Mouse (Mus musculus) kidney, embryonic 14.5 days (tissue): ENCODE measurements around the gene Grk6. TPM values are rescaled to one million over a fixed set of nuclear protein-coding genes. Genes with fewer than 3 reads are reported as not detected.

Experiments
- ATAC-seq: fragments of 200-750 bp; cut with Nextera tagmentation; 2 replicates; pipeline ENCODE4 v1.8.0; 2017; ENCODE audit warnings: moderate number of reproducible peaks, mild to moderate bottlenecking, moderate TSS enrichment, moderate library complexity; ENCODE audit not compliant: low FRiP score, low TSS enrichment
- H3K27ac ChIP-seq: fragments of 300-500 bp; sonication (generic); 2 replicates; pipeline ENCODE4 v1.5.1; 2014; ENCODE audit warnings: low read depth, mild to moderate bottlenecking, low read length, moderate library complexity, mixed read lengths
- H3K27me3 ChIP-seq: fragments of 300-500 bp; sonication (generic); 2 replicates; pipeline ENCODE4 v1.6.1; 2014; ENCODE audit warnings: mild to moderate bottlenecking, low read length; ENCODE audit not compliant: control insufficient read depth, insufficient read depth
- H3K36me3 ChIP-seq: fragments of 300-500 bp; sonication (generic); 2 replicates; pipeline ENCODE4 v1.6.1; 2014; ENCODE audit warnings: low read length, mixed read lengths; ENCODE audit not compliant: control insufficient read depth, insufficient read depth
- H3K4me1 ChIP-seq: fragments of 300-500 bp; sonication (generic); 2 replicates; pipeline ENCODE4 v1.6.1; 2014; ENCODE audit warnings: low read length, mixed read lengths; ENCODE audit not compliant: control insufficient read depth, insufficient read depth
- H3K4me2 ChIP-seq: fragments of 300-500 bp; sonication (generic); replicated peaks from 2 replicates; pipeline ENCODE4 v1.6.1; 2014; ENCODE audit warnings: low read depth, mild to moderate bottlenecking, low read length
- H3K4me3 ChIP-seq: fragments of 300-500 bp; sonication (generic); 2 replicates; pipeline ENCODE4 v1.5.1; 2014; ENCODE audit warnings: mild to moderate bottlenecking, low read length
- H3K9ac ChIP-seq: fragments of 300-500 bp; sonication (generic); 2 replicates; pipeline ENCODE4 v1.6.1; 2014; ENCODE audit warnings: low read depth, mild to moderate bottlenecking, low read length, moderate library complexity
- H3K9me3 ChIP-seq: fragments of 300-500 bp; sonication (generic); 2 replicates; pipeline ENCODE4 v1.6.1; 2016; ENCODE audit warnings: low read length; ENCODE audit not compliant: control insufficient read depth
- WGBS: fragments of 180-500 bp; shearing (Covaris S2); extraction: QIAGEN DNeasy Blood & Tissue Kit; methylation state at CpG from one replicate; pipeline ENCODE4 v1.1.7; 2014; 5-methylcytosine and 5-hydroxymethylcytosine counted together
- polyA plus RNA-seq: library from polyadenylated mRNA; unstranded; fragments of >200 nt; fragmentation: Nextera tagmentation; extraction: Ambion mirVana; gene quantifications from 2 replicates; pipeline ENCODE4 v1.2.1, GENCODE M21; 2014

Grk6 gene
- polyA plus RNA-seq, 1 experiment from 2014 or later = 59.3 TPM

GRCm38 (mm10) chr13:55443799-55444285 is 1.0 kb upstream of the Grk6 start:
- Histone ChIP-seq H3K9ac (peak overlapping the region; percentile 51; the same call in 1 of the 2 replicates), H3K27ac (peak overlapping the region; percentile 92; the same call in 1 of the 2 replicates)

GRCm38 (mm10) chr13:55444286-55444936 is 461 bp upstream of the Grk6 start:
- peaks cover 2% of the 10 kb centered on the region; the same call in 1 of the 2 replicates for H3K36me3 ChIP-seq
- H3K4me3 ChIP-seq = peak overlapping the region; percentile 88
- 2% methylated on average over 33 of the region's 33 CpGs for WGBS
- H3K9ac ChIP-seq = peak overlapping the region; percentile 51; the same call in 1 of the 2 replicates
- peaks cover 23% of the 10 kb centered on the region for H3K4me1 ChIP-seq
- H3K9me3 ChIP-seq = no peaks in the 10 kb centered on the region
- peak overlapping the region; percentile 69 for H3K4me2 ChIP-seq
- ATAC-seq = peak; percentile 82
- H3K27me3 ChIP-seq = no peaks in the 10 kb centered on the region
- peak overlapping the region; percentile 92 for H3K27ac ChIP-seq

More at GRCm38 (mm10) chr13:55443799-55444285, 1.0 kb upstream of the Grk6 start:
- no peak for ATAC-seq
- Histone ChIP-seq H3K27me3 (no peaks in the 10 kb centered on the region), H3K36me3 (no peaks in the 10 kb centered on the region), H3K4me2 (peak overlapping the region; percentile 69), H3K4me1 (peaks cover 23% of the 10 kb centered on the region), H3K9me3 (no peaks in the 10 kb centered on the region), H3K4me3 (peak overlapping the region; percentile 88)
- 35% methylated on average over 9 of the region's 9 CpGs for WGBS

GRCm38 (mm10) chr13:55445361-55446091 is 654 bp downstream of the Grk6 start:
- under 1% methylated on average over 46 of the region's 66 CpGs for WGBS
- peak overlapping the region; percentile 88 for H3K4me3 ChIP-seq
- peak overlapping the region; percentile 80 for H3K4me2 ChIP-seq
- H3K27ac ChIP-seq = peak overlapping the region; percentile 91
- peaks cover 23% of the 10 kb centered on the region for H3K4me1 ChIP-seq
- peak; percentile 25 for ATAC-seq
- no peaks in the 10 kb centered on the region for H3K27me3 ChIP-seq
- H3K36me3 ChIP-seq = peaks cover 10% of the 10 kb centered on the region
- H3K9me3 ChIP-seq = no peaks in the 10 kb centered on the region
- H3K9ac ChIP-seq = peak overlapping the region; percentile 96

GRCm38 (mm10) chr13:55446483-55447105 is 1.7 kb downstream of the Grk6 start:
- Histone ChIP-seq H3K4me2 (peak overlapping the region; percentile 80), H3K9me3 (no peaks in the 10 kb centered on the region), H3K4me1 (peaks cover 23% of the 10 kb centered on the region), H3K9ac (peak overlapping the region; percentile 96; the same call in 1 of the 2 replicates), H3K27ac (no peak overlapping the region), H3K4me3 (peak overlapping the region; percentile 88), H3K36me3 (peaks cover 20% of the 10 kb centered on the region), H3K27me3 (no peaks in the 10 kb centered on the region)
- no peak for ATAC-seq
- WGBS = 78% methylated on average over 6 of the region's 6 CpGs

GRCm38 (mm10) chr13:55447543-55447943 is 2.7 kb downstream of the Grk6 start:
- no peak for ATAC-seq

GRCm38 (mm10) chr13:55448131-55448530 is 3.3 kb downstream of the Grk6 start:
- Histone ChIP-seq H3K9me3 (no peaks in the 10 kb centered on the region), H3K27ac (no peak overlapping the region), H3K9ac (no peak overlapping the region), H3K4me3 (no peak overlapping the region), H3K4me1 (peaks cover 23% of the 10 kb centered on the region), H3K27me3 (no peaks in the 10 kb centered on the region), H3K36me3 (peaks cover 36% of the 10 kb centered on the region), H3K4me2 (no peak overlapping the region)
- ATAC-seq = no peak
- 93% methylated on average over 5 of the region's 5 CpGs for WGBS

More at GRCm38 (mm10) chr13:55447543-55447943, 2.7 kb downstream of the Grk6 start:
- H3K27ac ChIP-seq = no peak overlapping the region
- no peak overlapping the region for H3K9ac ChIP-seq
- no peak overlapping the region for H3K4me2 ChIP-seq
- H3K4me3 ChIP-seq = no peak overlapping the region
- peaks cover 23% of the 10 kb centered on the region for H3K4me1 ChIP-seq
- WGBS = 43% methylated on average over 3 of the region's 3 CpGs
- H3K9me3 ChIP-seq = no peaks in the 10 kb centered on the region
- peaks cover 30% of the 10 kb centered on the region for H3K36me3 ChIP-seq
- no peaks in the 10 kb centered on the region for H3K27me3 ChIP-seq

GRCm38 (mm10) chr13:55449205-55449604 is 4.3 kb downstream of the Grk6 start:
- no peak overlapping the region for H3K4me3 ChIP-seq
- WGBS = 95% methylated on average over 9 of the region's 9 CpGs
- H3K9me3 ChIP-seq = no peaks in the 10 kb centered on the region
- H3K9ac ChIP-seq = no peak overlapping the region
- no peak overlapping the region for H3K4me2 ChIP-seq
- no peak overlapping the region for H3K27ac ChIP-seq
- peaks cover 46% of the 10 kb centered on the region for H3K36me3 ChIP-seq
- peaks cover 18% of the 10 kb centered on the region for H3K4me1 ChIP-seq
- no peak for ATAC-seq
- no peaks in the 10 kb centered on the region for H3K27me3 ChIP-seq

GRCm38 (mm10) chr13:55449679-55450441 is 5.0 kb downstream of the Grk6 start:
- Histone ChIP-seq H3K36me3 (peaks cover 52% of the 10 kb centered on the region), H3K27ac (no peak overlapping the region), H3K9ac (no peak overlapping the region), H3K4me2 (no peak overlapping the region), H3K4me3 (no peak overlapping the region), H3K9me3 (no peaks in the 10 kb centered on the region), H3K4me1 (peaks cover 18% of the 10 kb centered on the region), H3K27me3 (no peaks in the 10 kb centered on the region)
- WGBS = 93% methylated on average over 17 of the region's 17 CpGs
- no peak for ATAC-seq
